Mouse (Mus musculus) R1 (cell line): ENCODE data around the gene Sdr42e1.
A peak's percentile ranks its signal among the peaks of the same experiment; 100 is the strongest.

Source experiments
- DNase-seq: peaks from one replicate; pipeline ENCODE4 v3.0.0-alpha.2; 2018; ENCODE audit warnings: low read depth, low spot score

Sdr42e1 gene

DNA sequence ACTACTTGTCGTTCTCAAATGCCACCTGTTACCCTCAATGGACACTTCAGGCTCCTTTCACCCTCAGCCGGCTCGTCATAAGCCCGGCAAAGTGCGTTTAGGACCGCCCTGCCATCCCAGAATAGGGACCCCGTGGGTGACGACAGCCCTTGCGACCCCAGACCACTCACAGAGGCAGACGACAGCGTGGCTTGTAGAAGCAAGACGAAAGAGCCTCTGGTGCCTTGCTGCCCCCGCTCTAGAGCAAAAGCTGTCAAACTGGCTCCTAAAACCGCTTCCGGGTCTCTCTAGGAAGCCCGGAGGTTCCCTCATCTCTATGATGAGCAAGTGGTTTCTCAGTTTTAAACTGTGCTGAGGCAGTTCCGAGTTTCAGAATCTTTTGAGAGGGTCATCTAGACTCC lies at the start of gene Sdr42e1:
Gene Sdr42e1 (minus strand): TSS at position 260 of the 401 bp plus-strand sequence.
- DNase-seq = peak; percentile 68

- no peak for DNase-seq
Observed at GRCm38 (mm10) chr8:117718152-117718860, 44.8 kb upstream of the Sdr42e1 start.

- no peak for DNase-seq
Observed at GRCm38 (mm10) chr8:117715896-117716295, 42.4 kb upstream of the Sdr42e1 start.

- no peak for DNase-seq
Observed at GRCm38 (mm10) chr8:117714604-117715003, 41.1 kb upstream of the Sdr42e1 start.

DNA sequence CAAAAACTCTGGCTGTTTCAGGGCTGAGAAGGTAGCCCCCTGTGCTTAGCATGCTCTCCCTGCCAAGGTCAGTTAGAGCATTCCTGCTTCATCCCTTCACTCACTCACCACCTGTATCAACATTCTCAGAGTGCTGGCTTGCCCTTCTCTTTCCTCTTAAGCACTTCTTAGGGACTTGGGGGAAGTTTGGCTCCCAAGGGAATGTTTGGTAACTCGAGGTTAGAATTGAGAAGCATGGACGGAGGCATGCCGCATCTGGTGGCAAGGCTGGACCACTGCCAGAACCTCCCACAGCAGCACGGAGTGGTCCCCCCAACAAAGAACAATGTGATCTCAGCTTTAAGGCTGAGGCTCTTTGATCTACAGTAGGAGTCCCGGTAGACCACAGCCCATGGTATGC lies 38.7 kb upstream of the Sdr42e1 start:
- DNase-seq = no peak

DNA sequence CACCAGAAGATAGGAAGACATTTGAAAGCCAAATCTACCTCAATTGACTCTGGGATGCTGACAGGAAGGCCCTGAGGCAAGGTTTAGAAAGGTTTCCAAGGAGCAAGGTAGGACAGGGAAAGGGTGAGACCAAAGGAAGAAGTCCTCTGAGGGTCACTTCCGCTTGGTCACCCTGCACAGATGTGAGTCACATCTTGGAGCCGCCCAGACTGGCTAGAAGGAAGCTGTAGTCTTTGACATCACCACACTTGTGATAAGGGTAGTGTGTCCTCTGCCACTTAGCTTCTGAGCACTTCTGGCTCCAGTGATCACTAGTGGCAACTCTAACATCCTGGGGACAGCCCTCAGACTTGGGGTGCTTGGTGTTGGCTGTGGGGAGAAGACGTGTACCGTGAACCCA lies 32.7 kb upstream of the Sdr42e1 start:
- no peak for DNase-seq

DNA sequence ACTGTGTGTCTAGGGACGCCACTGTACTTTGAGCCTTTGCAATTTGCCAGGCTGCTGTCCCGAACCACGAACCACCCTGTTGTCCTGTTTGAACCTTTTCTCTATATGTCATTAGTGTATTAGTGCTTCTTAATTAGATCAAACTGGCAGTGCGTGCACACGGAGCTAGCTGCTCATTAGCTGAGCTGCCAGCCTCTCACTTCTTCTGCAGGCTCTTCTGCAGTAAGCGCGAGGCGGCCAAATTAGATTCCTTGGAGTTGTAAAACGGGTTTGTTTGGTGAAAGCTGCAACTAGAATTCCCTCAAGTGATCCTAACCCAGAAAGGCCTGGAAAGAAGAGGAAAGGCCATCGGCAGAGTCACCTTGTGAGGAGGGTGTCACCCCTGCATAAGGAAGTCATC lies 29.2 kb upstream of the Sdr42e1 start:
- DNase-seq = no peak

DNA sequence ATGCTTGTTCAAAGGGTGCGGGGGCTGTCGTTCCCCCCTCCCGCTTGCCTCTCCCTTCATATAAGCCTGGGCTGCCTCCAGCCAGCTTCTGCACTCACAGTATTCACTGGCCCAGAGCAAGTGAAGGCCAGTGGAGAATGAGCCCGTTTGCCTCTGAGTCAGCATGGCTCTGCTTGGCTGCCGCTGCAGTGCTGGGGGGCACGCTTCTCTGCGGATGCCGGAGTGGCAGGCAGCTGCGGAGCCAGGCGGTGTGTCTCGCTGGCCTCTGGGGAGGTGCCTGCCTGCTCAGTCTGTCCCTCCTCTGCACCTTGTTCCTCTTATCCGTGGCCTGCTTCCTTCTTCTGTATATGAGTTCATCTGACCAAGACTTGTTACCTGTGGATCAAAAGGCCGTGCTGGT lies 28.4 kb upstream of the Sdr42e1 start, which contains the start of gene Hsd17b2:
Gene Hsd17b2 (plus strand): TSS at position 46 of the 400 bp plus-strand sequence.
- no peak for DNase-seq

GRCm38 (mm10) chr8:117701246-117701645 lies 27.8 kb upstream of the Sdr42e1 start:
- no peak for DNase-seq

DNA sequence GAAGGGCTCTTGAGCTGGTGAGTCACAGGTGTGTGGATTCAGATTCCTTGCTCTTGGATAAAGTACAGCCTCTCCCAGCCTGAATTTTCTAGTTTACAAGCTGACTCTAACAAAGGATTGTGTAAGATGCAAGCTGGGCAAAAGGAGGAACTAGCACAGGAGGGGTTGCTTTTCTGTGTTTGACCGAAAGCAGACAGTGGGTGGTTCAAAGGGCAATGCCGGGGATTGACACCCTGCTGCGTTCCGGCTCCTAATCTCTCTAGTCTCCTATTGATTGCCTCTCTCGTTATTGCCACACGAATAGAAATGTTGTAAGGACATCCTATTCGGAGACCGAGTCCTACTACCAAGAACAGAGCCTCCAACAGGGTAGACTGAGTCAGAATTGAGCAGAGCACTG lies 27.2 kb upstream of the Sdr42e1 start:
- peak; percentile 66 for DNase-seq

DNA sequence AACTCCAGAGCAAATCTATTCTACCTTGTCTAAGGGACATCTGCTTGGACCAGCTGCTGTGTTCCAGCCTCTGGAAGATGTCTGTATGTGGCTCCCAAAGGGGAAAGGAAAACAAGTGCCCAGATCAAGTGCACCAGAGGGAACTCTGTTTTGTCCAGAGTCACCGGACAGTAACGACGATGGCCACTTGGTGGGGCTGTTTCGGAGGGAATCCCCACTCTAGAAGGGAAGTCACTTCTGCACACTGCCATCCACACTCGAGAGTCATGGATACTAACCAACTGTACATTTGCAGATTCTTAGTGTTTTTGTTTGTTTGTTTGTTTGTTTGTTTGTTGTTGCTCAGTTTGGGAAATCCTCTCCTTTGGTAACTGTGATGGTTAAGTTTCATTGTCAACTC lies 23.8 kb upstream of the Sdr42e1 start:
- DNase-seq = peak; percentile 35

- DNase-seq = no peak
Observed at GRCm38 (mm10) chr8:117695636-117696035, 22.1 kb upstream of the Sdr42e1 start.

DNA sequence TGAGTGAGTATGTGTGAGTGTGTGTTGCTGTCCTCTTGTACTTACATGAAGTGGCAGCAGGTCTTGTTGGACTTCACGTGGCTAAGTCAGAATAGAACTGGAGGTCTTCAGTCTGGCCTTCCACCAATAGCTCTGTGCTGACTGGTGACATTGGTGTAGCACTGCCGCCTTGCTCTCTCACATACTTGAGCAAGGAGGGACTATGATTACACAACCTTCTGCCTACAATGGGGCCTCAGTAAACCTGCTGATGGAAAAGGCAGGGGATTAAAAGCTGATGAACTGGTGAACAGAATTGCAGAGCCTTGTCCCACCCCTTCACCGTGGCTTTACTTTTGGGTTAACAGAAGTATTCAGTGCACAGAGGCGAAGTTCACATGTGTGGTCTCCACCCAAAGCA lies 18.6 kb upstream of the Sdr42e1 start:
- no peak for DNase-seq

DNA sequence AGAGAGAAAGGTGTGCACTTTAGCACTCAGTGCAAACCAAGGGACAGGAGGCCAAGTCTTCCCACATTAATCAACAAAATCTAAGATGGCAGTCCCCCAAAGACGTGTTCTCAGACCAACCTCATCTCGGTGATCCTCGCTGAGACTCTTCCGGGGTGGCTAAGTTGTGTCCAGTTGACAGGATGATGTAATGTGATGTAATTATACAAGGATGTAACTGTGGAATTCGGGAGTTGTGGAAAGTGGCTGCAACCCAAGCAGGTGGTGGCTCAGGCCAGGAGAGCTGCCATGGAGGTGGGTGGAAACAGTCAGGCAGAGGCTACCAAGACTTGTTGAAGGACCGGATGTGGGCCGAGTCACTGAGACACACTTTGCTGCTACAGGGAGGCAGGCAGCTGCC lies 14.4 kb upstream of the Sdr42e1 start:
- no peak for DNase-seq

DNA sequence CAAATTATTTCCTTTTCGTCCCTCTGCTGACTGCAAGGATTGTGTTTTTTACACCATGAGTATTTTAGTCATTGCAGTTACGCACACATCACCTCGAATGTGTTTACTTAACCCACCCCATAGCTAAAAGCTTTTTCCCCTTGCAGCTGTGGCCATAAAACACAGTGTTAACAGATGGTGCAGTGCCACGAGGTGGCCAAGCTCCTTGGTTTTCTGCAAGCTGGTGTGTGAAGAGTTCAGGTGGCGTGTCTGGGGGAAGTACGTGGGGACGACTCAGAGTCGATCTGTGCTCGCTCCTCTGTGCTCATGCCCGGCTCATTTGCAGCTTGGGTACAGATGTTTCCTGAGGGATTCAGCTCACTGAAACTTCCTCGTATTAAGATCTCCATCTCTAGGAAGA lies 11.0 kb upstream of the Sdr42e1 start:
- no peak for DNase-seq

GRCm38 (mm10) chr8:117683925-117684472 lies 10.5 kb upstream of the Sdr42e1 start:
- DNase-seq = no peak

- DNase-seq = no peak
Observed at GRCm38 (mm10) chr8:117678650-117679049, 5.2 kb upstream of the Sdr42e1 start.

- DNase-seq = no peak
Observed at GRCm38 (mm10) chr8:117677011-117677410, 3.5 kb upstream of the Sdr42e1 start.

GRCm38 (mm10) chr8:117676460-117676859 lies 3.0 kb upstream of the Sdr42e1 start:
- DNase-seq = no peak

GRCm38 (mm10) chr8:117675171-117675570 lies 1.7 kb upstream of the Sdr42e1 start:
- no peak for DNase-seq

- DNase-seq = no peak
Observed at GRCm38 (mm10) chr8:117672558-117672957, 931 bp downstream of the Sdr42e1 start.

- DNase-seq = no peak
Observed at GRCm38 (mm10) chr8:117670461-117670860, 3.0 kb downstream of the Sdr42e1 start.

DNA sequence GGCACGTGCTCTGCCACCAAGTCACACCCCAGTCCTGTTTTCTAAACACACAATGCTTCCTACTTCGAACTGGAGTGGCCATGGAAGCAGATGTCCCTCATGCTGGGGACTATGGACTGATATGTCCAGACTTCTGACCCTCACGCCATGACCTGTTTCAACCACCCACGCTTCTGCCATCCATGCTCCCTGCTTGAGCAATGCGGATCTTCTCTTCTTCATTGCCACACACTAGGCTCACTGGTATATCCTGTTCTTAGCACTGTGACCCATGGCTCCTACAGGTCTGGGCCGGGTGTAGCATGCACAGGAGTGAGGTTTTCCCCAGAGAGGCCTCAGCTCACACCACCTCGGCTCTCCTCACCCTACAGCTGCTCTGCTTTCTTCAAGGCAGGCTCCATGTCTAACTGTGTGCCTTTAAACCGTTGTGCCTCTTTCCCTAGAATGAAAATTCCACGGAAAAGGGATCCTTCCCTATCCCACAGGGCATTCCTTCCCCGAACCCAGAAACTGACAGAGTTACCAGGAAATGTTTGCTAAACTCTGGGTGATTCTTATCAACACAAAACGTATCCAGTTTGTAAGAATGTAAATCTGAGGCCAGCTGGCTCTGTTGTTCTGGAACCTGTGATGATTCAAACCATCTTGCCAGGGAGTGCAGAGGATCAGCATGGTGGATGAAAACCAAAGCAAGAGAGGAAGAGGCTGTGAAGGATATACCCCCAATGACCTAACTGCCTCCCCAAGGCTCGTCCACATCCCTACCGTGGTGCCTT lies 6.0 kb downstream of the Sdr42e1 start:
- no peak for DNase-seq
